Mouse (Mus musculus) forebrain, embryonic 14.5 days (tissue): ENCODE data around the gene Slc5a1. TPM values are rescaled to one million over a fixed set of nuclear protein-coding genes. Genes with fewer than 3 reads are reported as not detected.

Source experiments
- polyA plus RNA-seq: library from polyadenylated mRNA; unstranded; fragments of >200 nt; fragmentation: Nextera tagmentation; extraction: Ambion mirVana; gene quantifications from 2 replicates; pipeline ENCODE4 v1.2.1, GENCODE M21; 2014

Gene Slc5a1
- polyA plus RNA-seq, 1 experiment from 2014 or later = not detected

Other genes starting within 250 kb of the Slc5a1 start
- 10.5 and 11.3 TPM in 2 replicates for gene Prr14l, start 250.0 kb upstream of the Slc5a1 start, polyA plus RNA-seq
- gene Depdc5, start 240.5 kb upstream of the Slc5a1 start, polyA plus RNA-seq = 19.0 and 23.2 TPM in 2 replicates
- 521 and 612 TPM in 2 replicates for gene Ywhah, start 85.4 kb upstream of the Slc5a1 start, polyA plus RNA-seq
- gene Spon2, start 114.2 kb downstream of the Slc5a1 start, polyA plus RNA-seq = 2.4 TPM in 2 replicates
- 497 and 526 TPM in 2 replicates for gene Ctbp1, start 170.8 kb downstream of the Slc5a1 start, polyA plus RNA-seq
- gene Maea, start 231.3 kb downstream of the Slc5a1 start, polyA plus RNA-seq = 122 TPM in 2 replicates